Mouse (Mus musculus) left cerebral cortex, postnatal 4 days (tissue): Measurements from ENCODE around the gene Pax2. TPM values are rescaled to one million over a fixed set of nuclear protein-coding genes. Genes with fewer than 3 reads are reported as not detected.

Experiments
- microRNA-seq: library from miRNA; unstranded; fragments of <30 nt; microRNA quantifications from one replicate; pipeline ENCODE4 v1.2.0, GENCODE M21; 2022
- total RNA-seq, 2 experiments: library from RNA; stranded (reverse); gene quantifications; 2 replicates each; pipeline ENCODE4 v1.2.3; 2021

Pax2 gene
- total RNA-seq, 2 experiments from 2014 or later: 0.26 to 0.36 TPM

Small RNA genes lying within 50 kb of the gene (microRNA-seq; reads per million reads assigned to microRNA genes)
- not detected for gene Mir6405

Other genes starting within 250 kb of the Pax2 start
- under 1 TPM in 1 of 2 experiments, not detected in 1; 0.28 TPM for gene Sec31b, start 210.2 kb upstream of the Pax2 start, total RNA-seq
- gene Gm20538, start 203.2 kb upstream of the Pax2 start, total RNA-seq: not detected
- gene Ndufb8, start 200.6 kb upstream of the Pax2 start, total RNA-seq: 100 to 1,000 TPM; 294 to 322 TPM
- 10 to 100 TPM; 33.3 to 37.9 TPM for gene Hif1an, start 193.2 kb upstream of the Pax2 start, total RNA-seq
- gene Slf2, start 175.1 kb downstream of the Pax2 start, total RNA-seq: 10 to 100 TPM; 44.7 to 46.6 TPM
- gene Sema4g, start 233.1 kb downstream of the Pax2 start, total RNA-seq: 100 to 1,000 TPM; 116 to 123 TPM
- gene Twnk, start 249.6 kb downstream of the Pax2 start, total RNA-seq: 10 to 100 TPM; 16.0 to 17.3 TPM